8 mouse cellular contexts compared by ENCODE assay signal in the genomic region with DNA sequence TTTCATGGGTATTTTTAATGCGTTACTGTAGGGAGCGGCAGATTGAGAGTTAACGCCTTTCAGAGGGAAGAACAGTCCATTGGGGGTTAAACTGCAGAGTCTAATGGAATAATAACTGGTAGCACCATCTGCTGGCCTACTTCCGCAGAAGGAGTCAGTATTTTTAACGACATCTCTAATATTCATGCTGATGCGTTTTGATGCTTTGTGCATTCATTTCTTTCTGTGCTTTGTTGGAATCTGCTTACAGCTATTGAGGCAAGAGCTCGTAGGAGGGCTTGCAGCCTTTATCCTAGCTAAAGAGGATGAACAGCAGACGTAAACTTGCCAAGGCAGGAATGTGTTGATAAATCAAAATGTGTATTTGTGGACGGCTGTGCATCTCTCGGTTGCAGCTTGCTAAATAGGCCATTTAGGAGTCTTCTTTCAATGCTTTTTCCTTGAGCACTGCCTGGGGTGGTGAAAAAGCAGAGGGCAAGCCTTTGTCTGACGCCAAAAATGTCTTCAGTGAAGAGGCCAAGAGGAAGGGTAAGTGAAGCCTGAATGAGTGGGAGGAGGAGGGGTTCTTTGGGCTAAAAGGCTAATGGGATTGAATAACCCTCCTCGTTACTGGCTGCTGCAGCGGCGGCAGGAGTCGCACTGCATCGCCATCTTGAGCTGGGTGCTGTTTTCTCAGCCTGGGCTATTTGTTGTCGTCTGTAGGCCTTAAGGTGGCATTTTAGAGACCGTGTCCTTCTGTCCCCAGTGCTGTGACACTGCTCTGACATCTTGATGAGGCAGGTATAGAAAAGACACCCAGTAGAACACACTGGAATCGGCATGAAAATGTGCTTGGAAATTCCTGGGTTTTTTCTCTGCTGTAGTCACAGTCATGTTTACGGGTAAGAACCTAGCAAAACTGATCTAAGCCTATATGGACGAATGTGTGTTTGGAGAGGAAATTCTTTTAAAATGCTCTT.
DNase-seq lines count a peak whose midpoint lies in the region; ATAC-seq and TF ChIP-seq lines count a peak whose summit lies in the region.

No protein-coding gene starts in this region.

- under 1% methylated on average over 21 of the region's 21 CpGs for WGBS in bone marrow, adult 2 months
- WGBS in embryonic facial prominence, embryonic 15.5 days, result under 1% methylated on average over 21 of the region's 21 CpGs
- 1% methylated on average over 21 of the region's 21 CpGs for WGBS in limb, embryonic 14.5 days
- WGBS in midbrain, postnatal 0 days, result under 1% methylated on average over 21 of the region's 21 CpGs

- H3K9ac ChIP-seq in embryonic facial prominence, embryonic 15.5 days, result peak overlapping the region; percentile 40
- peak overlapping the region; percentile 79 for H3K9ac ChIP-seq in limb, embryonic 14.5 days (ENCODE audit: low read depth, low read length, severe bottlenecking)
- H3K9ac ChIP-seq in midbrain, postnatal 0 days (replicated peaks; ENCODE audit: low read length, poor library complexity, severe bottlenecking), result peak overlapping the region; percentile 81

- ATAC-seq in embryonic facial prominence, embryonic 15.5 days (ENCODE audit: insufficient number of reproducible peaks, low FRiP score, low TSS enrichment, low read depth), result peak; percentile 91
- ATAC-seq in limb, embryonic 14.5 days (ENCODE audit: low FRiP score, low read depth), result peak; percentile 90
- ATAC-seq in midbrain, postnatal 0 days (ENCODE audit: low FRiP score), result peak; percentile 95

- H3K4me3 ChIP-seq in bone marrow, adult 2 months (replicated peaks; ENCODE audit: control insufficient read depth, low read depth, low read length), result peak overlapping the region; percentile 73
- H3K4me3 ChIP-seq in embryonic facial prominence, embryonic 15.5 days (replicated peaks), result peak overlapping the region; percentile 52
- peak overlapping the region; percentile 43 for H3K4me3 ChIP-seq in limb, embryonic 14.5 days (replicated peaks; ENCODE audit: low read length)
- peak overlapping the region; percentile 59 for H3K4me3 ChIP-seq in midbrain, postnatal 0 days (ENCODE audit: low read depth, low read length)

- peak overlapping the region; percentile 94 for H3K27ac ChIP-seq in bone marrow, adult 2 months (ENCODE audit: control insufficient read depth, insufficient read depth, low read depth, low read length, poor library complexity)
- H3K27ac ChIP-seq in embryonic facial prominence, embryonic 15.5 days (replicated peaks), result peak overlapping the region; percentile 99
- peak overlapping the region; percentile 98 for H3K27ac ChIP-seq in limb, embryonic 14.5 days (replicated peaks; ENCODE audit: low read depth, low read length)
- H3K27ac ChIP-seq in midbrain, postnatal 0 days (ENCODE audit: low read depth, low read length), result peak overlapping the region; percentile 100

- no peaks in the 10 kb centered on the region for H3K27me3 ChIP-seq in embryonic facial prominence, embryonic 15.5 days
- no peaks in the 10 kb centered on the region for H3K27me3 ChIP-seq in limb, embryonic 14.5 days (ENCODE audit: control insufficient read depth, insufficient read depth, low read length)
- H3K27me3 ChIP-seq in midbrain, postnatal 0 days (ENCODE audit: insufficient read depth, low read length), result no peaks in the 10 kb centered on the region

- H3K4me2 ChIP-seq in embryonic facial prominence, embryonic 15.5 days (replicated peaks), result peak overlapping the region; percentile 62
- peak overlapping the region; percentile 50 for H3K4me2 ChIP-seq in limb, embryonic 14.5 days (replicated peaks; ENCODE audit: low read depth, low read length, severe bottlenecking)
- peak overlapping the region; percentile 62 for H3K4me2 ChIP-seq in midbrain, postnatal 0 days (ENCODE audit: low read depth, low read length, poor library complexity, severe bottlenecking)

- peak; percentile 80; the same call in 1 of the 2 replicates for TF ChIP-seq POLR2A in bone marrow, adult 2 months (IDR thresholded peaks at IDR 0.05; ENCODE audit: borderline replicate concordance, control insufficient read depth, low read depth, low read length)
- peak; percentile 89; the same call in 1 of the 2 replicates for TF ChIP-seq POLR2A in limb, embryonic 14.5 days (IDR thresholded peaks at IDR 0.05; ENCODE audit: borderline replicate concordance, extremely low read depth, insufficient read depth, insufficient read length)

- H3K36me3 ChIP-seq in embryonic facial prominence, embryonic 15.5 days, result no peaks in the 10 kb centered on the region
- peaks cover 8% of the 10 kb centered on the region; the same call in 1 of the 2 replicates for H3K36me3 ChIP-seq in limb, embryonic 14.5 days (ENCODE audit: control insufficient read depth, insufficient read depth, low read length)
- no peaks in the 10 kb centered on the region for H3K36me3 ChIP-seq in midbrain, postnatal 0 days (ENCODE audit: insufficient read depth, low read length)

- no peak for TF ChIP-seq CTCF in bone marrow, adult 2 months (IDR thresholded peaks at IDR 0.05; ENCODE audit: control insufficient read depth, insufficient read depth, low read length)
- peak; percentile 85 for TF ChIP-seq CTCF in midbrain, postnatal 0 days (IDR thresholded peaks at IDR 0.05)

- no peaks in the 10 kb centered on the region; the same call in 1 of the 2 replicates for H3K4me1 ChIP-seq in bone marrow, adult 2 months (ENCODE audit: control insufficient read depth, insufficient read depth, low read length)
- H3K4me1 ChIP-seq in embryonic facial prominence, embryonic 15.5 days, result peaks cover 18% of the 10 kb centered on the region; the same call in 1 of the 2 replicates
- peaks cover 13% of the 10 kb centered on the region for H3K4me1 ChIP-seq in limb, embryonic 14.5 days (ENCODE audit: control insufficient read depth, insufficient read depth, low read length)
- H3K4me1 ChIP-seq in midbrain, postnatal 0 days (ENCODE audit: insufficient read depth, low read length), result peaks cover 7% of the 10 kb centered on the region

- DNase-seq in 416B (ENCODE audit: low read depth), result peak; percentile 92
- peak; percentile 73 for DNase-seq in heart, adult 8-10 months (ENCODE audit: low spot score)
- peak; percentile 81 for DNase-seq in kidney, adult 9 months
- DNase-seq in limb, embryonic 14.5 days (ENCODE audit: low spot score), result peak; percentile 95
- peak; percentile 96 for DNase-seq in midbrain, postnatal 0 days (ENCODE audit: low spot score)
- DNase-seq in spleen, postnatal 36 days (ENCODE audit: low spot score in 2 of 2), result peak; percentile 69 to 75

- H3K9me3 ChIP-seq in embryonic facial prominence, embryonic 15.5 days (replicated peaks), result no peaks in the 10 kb centered on the region
- no peaks in the 10 kb centered on the region for H3K9me3 ChIP-seq in limb, embryonic 14.5 days (ENCODE audit: control insufficient read depth, low read length)
- no peaks in the 10 kb centered on the region for H3K9me3 ChIP-seq in midbrain, postnatal 0 days (ENCODE audit: low read length)

Comparison
In these comparisons a context has a peak if more than half of its experiments do, and no peak if none do; other contexts are left out.
1. Peak in every context shown above with its lines: DNase-seq, ATAC-seq, H3K4me3 ChIP-seq and H3K27ac ChIP-seq.